Mouse (Mus musculus): ENCODE measurements around the gene Hrh3. TPM values are rescaled to one million over a fixed set of nuclear protein-coding genes. Genes with fewer than 3 reads are reported as not detected.

Hrh3 gene
- total RNA-seq (2017) = not detected in 3 replicates

- no peak for ATAC-seq (replicated peaks; ENCODE audit: insufficient number of reproducible peaks, low FRiP score, low TSS enrichment, poor library complexity, severe bottlenecking)
These were observed at the start of gene Hrh3 for GRCm38 (mm10) chr2:180103978-180104658. Hrh3 (minus strand) TSS chr2:180104488.

DNA sequence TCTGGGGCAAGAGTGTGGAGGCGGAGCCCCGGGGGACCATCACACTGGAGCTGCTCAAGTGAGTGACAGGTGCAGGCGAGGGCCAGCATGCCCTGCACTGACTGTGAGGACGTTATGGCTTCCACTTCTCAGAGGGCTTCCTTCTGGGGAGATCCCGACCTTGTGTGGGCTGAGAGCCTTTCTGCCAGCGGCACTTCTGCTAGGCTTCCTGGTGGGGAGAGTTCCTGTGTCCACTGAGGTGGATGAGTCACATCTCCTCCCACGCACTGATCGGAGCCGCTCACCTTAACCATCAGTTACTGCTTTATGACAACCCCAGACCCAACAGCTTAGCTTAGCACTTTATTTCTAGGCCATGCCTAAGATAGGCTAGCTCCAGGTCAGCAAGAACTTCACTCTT is 44.3 kb upstream of the Hrh3 start:
- ATAC-seq (replicated peaks; ENCODE audit: insufficient number of reproducible peaks, low FRiP score, low TSS enrichment, poor library complexity, severe bottlenecking) = no peak

GRCm38 (mm10) chr2:180147379-180147778 is 43.1 kb upstream of the Hrh3 start:
- no peak for ATAC-seq (replicated peaks; ENCODE audit: insufficient number of reproducible peaks, low FRiP score, low TSS enrichment, poor library complexity, severe bottlenecking)

DNA sequence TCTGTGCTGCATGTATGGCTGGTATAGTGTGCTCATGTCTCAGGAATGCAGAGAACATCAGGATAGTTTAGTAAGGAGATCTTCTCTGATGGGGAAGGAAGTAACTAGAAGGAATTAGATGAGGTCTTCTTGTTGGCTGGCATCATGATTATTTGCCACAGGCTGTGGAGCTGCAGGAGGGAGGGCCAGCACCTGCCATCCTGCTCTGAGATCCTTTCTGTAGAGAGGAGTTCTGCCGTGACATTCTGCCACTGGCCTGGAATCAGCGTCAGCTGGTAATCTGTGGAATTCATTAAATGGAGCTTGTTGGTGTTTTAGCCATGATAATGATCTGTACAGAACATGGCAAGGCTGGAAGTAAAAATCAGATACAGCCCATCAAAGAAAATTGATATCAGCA is 41.8 kb upstream of the Hrh3 start:
- ATAC-seq (replicated peaks; ENCODE audit: insufficient number of reproducible peaks, low FRiP score, low TSS enrichment, poor library complexity, severe bottlenecking) = no peak

DNA sequence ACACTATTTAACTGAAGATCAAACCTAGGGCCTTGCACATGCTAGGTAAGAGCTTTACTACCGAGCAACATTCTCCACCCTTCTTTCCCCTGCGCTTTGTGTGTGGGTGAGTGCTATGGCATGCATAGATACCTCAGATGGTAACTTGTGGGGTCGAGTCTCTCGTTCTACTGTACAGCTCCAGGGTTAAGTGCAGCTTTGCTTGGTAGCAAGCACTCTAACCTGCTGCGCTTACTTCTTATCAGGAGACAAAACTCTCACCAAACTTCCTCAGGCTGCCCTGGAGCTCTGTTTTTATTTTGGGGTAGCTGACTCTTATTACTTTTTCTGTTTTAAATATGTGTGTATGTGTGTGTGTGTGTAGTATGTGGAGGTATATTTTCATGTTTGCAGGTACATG is 31.1 kb upstream of the Hrh3 start:
- no peak for ATAC-seq (replicated peaks; ENCODE audit: insufficient number of reproducible peaks, low FRiP score, low TSS enrichment, poor library complexity, severe bottlenecking)

GRCm38 (mm10) chr2:180133911-180134310 is 29.6 kb upstream of the Hrh3 start:
- no peak for ATAC-seq (replicated peaks; ENCODE audit: insufficient number of reproducible peaks, low FRiP score, low TSS enrichment, poor library complexity, severe bottlenecking)

- ATAC-seq (replicated peaks; ENCODE audit: insufficient number of reproducible peaks, low FRiP score, low TSS enrichment, poor library complexity, severe bottlenecking) = no peak
These were observed 28.9 kb upstream of the Hrh3 start for GRCm38 (mm10) chr2:180133231-180133630.

DNA sequence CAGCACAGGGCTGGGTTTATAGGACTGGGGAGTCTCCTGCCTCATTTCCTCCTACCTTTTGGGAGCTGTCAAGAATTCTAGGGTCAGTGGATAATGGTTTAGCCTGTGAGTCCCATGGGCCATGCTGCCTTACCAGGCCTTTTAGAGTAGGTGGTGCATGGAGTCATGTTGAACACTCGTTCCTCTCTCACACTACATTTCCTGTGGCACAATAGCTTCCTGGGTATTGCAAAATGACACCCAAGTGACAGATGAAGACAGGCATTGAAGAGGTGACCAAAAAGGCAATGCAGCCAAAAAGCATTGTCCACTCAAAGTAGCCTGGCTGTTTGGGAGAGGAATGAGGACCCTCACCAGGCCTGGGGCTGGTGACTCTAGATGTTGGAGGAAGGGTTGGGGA is 23.4 kb upstream of the Hrh3 start:
- ATAC-seq (replicated peaks; ENCODE audit: insufficient number of reproducible peaks, low FRiP score, low TSS enrichment, poor library complexity, severe bottlenecking) = 0 out of 2 replicates have a peak, but pooled peaks have one; percentile 27

GRCm38 (mm10) chr2:180126195-180126594 is 21.9 kb upstream of the Hrh3 start:
- ATAC-seq (replicated peaks; ENCODE audit: insufficient number of reproducible peaks, low FRiP score, low TSS enrichment, poor library complexity, severe bottlenecking) = no peak

- no peak for ATAC-seq (replicated peaks; ENCODE audit: insufficient number of reproducible peaks, low FRiP score, low TSS enrichment, poor library complexity, severe bottlenecking)
These were observed 19.9 kb upstream of the Hrh3 start for GRCm38 (mm10) chr2:180124192-180124591.

GRCm38 (mm10) chr2:180120292-180120761 is 16.0 kb upstream of the Hrh3 start:
- peak; percentile 18; the same call in 1 of the 2 replicates for ATAC-seq (replicated peaks; ENCODE audit: insufficient number of reproducible peaks, low FRiP score, low TSS enrichment, poor library complexity, severe bottlenecking)

- ATAC-seq (replicated peaks; ENCODE audit: insufficient number of reproducible peaks, low FRiP score, low TSS enrichment, poor library complexity, severe bottlenecking) = no peak
These were observed 15.4 kb upstream of the Hrh3 start for GRCm38 (mm10) chr2:180119439-180120291.

- peak; percentile 97 for ATAC-seq (replicated peaks; ENCODE audit: insufficient number of reproducible peaks, low FRiP score, low TSS enrichment, poor library complexity, severe bottlenecking)
These were observed 14.6 kb upstream of the Hrh3 start, which contains the start of gene Osbpl2 for GRCm38 (mm10) chr2:180118661-180119438. Osbpl2 (plus strand) TSS chr2:180119306.

DNA sequence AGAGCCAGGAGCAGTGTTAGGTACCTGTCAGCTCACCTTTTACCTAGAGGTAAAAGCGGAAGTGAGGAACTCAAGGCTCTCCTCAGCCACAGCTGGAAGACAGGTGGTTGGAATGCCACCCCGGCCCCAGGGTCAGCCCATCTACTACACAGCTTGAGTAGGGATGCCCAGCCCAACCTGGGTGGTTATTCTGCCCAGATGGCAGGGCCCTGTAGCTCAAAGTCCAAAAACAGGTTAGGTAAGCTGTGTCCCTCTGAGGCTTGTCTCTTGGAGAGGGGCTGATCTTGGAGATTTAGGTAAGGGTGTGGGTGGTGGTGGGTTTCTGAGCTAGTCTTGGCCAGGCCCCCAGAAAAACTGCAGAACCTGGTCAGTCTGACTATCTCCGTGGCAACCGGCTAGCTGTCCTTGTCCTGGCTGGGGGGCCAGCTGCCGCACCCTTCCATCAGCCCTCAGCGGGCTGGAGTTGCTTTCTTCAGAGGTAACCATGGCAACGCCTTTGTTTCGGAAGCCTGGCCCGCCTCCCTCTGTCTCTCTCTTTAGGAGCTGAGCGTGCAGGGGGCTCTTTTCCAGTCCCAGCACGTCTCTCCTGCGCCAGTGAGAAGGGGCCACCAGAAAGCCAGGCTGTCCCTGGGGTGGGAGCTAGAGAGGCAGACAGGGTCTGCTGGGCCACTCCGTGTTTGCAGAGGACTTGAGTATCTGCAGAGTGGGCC is 13.4 kb upstream of the Hrh3 start:
- ATAC-seq (replicated peaks; ENCODE audit: insufficient number of reproducible peaks, low FRiP score, low TSS enrichment, poor library complexity, severe bottlenecking) = no peak

- no peak for ATAC-seq (replicated peaks; ENCODE audit: insufficient number of reproducible peaks, low FRiP score, low TSS enrichment, poor library complexity, severe bottlenecking)
These were observed 12.6 kb upstream of the Hrh3 start for GRCm38 (mm10) chr2:180116741-180117484.

- ATAC-seq (replicated peaks; ENCODE audit: insufficient number of reproducible peaks, low FRiP score, low TSS enrichment, poor library complexity, severe bottlenecking) = no peak
These were observed 11.8 kb upstream of the Hrh3 start for GRCm38 (mm10) chr2:180116081-180116493.

- no peak for ATAC-seq (replicated peaks; ENCODE audit: insufficient number of reproducible peaks, low FRiP score, low TSS enrichment, poor library complexity, severe bottlenecking)
These were observed 11.0 kb upstream of the Hrh3 start for GRCm38 (mm10) chr2:180115279-180115678.
